Mouse (Mus musculus) ovary, adult 18-20 months (tissue): ENCODE results near the gene Acan.

ENCODE experiments used
- DNase-seq: peaks from one replicate; pipeline ENCODE4 v3.0.0; 2022; ENCODE audit warnings: low spot score, mixed read lengths

Acan gene

DNA sequence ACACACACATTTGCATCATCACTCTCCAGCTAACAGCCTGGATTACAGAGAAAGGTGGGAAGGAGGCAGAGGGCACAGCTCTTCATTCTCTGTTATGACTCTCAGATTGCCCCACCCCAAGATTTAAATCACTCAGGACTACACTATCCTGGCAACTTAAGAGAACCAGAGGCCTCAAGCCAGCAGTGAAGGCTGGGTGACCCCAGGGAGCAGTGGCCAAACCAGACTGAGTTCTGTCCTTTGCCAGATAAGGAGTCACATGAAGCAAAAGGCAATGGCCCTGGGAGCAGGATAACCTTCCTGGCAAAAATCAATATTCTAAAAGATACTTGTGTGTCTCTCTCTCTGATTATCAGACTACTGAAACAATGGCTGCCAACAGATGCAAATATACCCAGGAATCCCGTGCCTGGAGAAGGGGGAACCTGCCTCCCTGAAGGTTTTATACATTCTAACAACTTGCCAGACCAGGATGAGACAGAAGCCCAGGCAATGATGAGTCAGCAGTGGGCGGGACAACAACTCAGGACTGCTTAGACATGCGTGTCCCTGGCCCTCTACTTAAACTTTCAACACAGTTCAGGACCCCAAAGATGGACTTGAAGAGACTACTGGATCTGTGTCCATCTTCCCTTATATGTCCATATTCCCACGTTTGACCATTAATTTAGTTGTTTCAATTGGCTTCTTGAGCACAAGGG, 86.8 kb downstream of the Acan start:
- no peak for DNase-seq

DNA sequence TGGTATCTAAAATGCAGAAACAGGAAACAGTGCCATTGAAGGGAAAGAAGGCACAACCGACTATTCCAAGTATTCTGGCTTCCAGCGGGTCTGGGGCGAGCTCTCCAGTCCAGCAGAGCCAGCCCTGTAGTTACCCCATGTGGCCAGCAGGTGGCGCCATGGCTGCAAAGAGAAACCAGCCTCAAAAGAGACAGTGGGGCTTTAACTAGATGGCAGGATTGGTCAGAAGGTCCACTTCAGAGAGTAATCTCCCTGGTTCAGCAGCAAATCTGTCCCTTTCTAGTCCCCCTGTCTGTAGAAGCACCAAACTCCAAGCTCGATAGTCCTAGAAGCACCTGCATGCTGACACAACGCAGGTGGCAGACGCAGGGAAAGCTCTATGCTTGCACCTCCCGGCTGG, 87.6 kb downstream of the Acan start:
- DNase-seq = peak; percentile 47

DNA sequence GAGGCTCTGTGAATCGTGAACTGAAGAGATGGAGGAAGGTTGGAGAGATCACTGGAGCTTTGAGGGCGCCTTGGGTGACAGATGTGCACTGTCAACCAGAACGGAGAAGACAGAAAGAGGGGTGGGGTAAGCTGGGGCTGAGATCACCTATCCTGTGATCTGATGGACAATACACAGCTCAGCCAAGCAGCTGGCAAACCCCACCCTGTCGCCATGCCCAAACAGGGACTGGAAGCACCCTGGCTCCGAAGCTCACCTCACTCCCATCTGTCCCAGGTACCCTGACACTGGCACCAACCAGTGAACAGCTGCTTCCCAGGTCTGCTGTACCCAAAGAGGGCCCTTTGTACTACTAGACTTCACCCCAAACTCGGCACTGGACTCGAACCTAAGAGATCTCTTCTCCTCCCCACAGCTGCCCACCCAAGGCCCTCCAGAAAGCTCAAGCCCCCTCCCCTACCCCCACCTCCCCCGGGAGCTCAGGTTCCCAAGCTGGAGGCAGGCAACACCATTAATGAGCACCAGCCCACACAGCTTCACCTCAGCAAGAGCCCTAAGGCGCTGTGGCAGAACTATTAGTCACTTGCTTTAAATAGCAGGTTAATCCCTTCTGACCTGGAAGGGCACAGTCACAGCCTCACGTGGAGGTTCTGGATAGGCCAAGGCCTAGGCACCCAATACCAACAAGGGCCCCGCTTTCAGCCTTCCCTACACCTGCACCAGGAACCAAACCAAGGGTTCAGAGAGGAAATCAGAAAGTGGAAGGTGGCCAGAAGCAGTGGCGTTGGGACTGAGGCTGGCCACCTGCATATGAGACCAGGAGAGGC, 93.9 kb downstream of the Acan start:
- no peak for DNase-seq

DNA sequence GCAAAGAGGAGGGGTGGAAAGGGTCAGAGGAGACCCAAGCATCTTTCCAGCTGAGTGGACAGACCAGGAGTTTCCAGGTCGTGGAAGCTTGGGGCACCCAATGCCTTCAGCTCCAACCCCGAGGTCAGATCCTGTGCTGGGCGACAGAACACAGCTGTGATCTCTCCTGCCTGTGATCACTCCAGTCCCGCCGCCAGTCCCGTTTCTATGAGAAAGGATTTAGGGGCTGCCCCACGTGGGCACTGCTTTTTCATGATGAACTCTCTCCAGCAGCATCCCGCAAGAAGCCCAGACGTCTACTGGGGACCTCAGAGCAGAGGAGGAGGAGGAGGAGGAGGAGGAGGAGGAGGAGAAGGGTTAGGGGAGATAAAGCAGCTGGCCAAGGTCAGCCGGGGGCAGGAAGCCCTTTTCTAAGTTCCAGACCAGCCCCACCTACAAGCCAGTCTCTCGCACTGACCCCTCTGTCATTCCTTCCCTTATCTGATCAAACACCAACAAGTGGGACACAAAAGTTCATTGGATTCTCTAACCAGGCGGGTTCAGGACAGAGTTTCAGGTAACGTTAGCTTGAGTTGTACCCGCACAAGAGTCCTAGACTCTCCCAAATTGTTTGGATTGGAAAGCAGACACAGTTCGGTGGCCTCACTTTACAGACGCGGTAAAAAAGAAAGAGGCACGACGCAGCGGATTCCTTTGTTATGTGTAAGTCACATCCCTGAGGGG, 94.8 kb downstream of the Acan start:
- DNase-seq = no peak

DNA sequence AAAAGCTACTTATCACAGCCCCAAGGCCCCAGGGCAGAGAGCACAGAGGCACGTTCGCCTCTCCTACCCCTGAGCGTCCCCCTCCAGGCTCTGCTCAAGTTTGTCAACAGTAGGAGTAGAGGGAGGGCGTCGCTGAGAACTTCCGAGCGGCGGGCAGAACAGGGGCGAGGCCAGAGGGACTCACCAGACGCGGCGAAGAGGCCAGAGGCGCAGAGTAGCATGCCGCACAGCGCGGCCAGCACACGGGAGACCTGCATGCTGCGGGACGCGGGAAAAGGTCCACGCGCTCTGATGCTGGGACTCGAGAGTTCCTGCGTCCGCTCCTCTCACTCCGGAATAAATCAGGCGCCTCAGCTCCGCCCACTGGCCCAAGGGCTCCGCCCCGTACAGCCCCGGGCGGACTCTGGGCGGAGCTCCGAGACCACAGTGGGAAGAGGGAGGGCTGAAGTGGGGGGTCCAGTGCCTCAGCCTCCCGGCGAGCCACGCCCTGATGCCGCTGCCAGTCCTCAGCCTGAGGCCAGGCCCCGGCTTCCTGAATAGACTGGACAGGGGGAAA, 95.5 kb downstream of the Acan start, which contains the start of gene Mfge8:
Mfge8 (minus strand) TSS at position 350 of the 556 bp plus-strand sequence.
- DNase-seq = peak; percentile 85

DNA sequence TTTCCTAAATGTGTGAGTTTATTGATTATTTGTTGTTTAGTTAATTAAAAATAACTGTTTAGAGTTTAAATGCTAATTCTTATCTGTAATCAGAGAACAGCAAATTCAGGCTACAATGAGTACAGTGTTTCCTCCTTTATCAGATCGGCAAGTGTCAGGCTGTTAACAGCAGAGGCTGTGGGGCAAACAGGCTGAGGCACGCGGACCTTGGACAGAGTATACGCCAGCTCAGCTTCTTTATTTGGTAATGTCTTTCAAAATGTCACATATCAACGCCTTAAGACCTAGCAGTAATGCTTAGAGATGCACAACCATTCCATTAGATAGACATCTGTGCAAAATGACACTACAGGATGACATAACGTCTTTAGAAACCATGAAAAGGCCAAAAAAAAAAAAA, 96.2 kb downstream of the Acan start:
- DNase-seq = no peak

DNA sequence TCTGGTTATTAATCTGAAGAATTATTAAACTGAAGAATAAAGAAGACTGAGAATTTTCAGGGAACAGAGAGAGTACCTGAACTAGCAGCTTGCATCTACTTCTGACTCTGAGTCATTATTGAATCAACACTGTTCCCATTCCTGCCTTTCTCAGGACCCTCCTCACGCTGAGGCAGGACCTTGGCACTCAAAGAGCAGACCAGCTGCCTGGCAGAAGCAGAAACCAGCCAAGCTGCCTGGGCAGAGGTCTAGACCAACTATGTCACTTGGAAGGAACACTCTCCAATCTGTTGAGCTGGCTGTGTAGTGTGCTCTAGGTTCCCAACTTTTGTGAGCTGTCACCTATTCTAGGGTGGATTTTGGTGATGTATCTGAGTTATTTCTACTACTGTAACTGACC, 106.1 kb downstream of the Acan start:
- DNase-seq = no peak
